Mouse (Mus musculus): Measurements from ENCODE around the gene Vti1a. TPM values are rescaled to one million over a fixed set of nuclear protein-coding genes. Genes with fewer than 3 reads are reported as not detected.

The Vti1a gene
- polyA plus RNA-seq, 1 experiment from 2014 or later, result 22.8 TPM

GRCm38 (mm10) chr19:55597296-55597695 is 281.2 kb downstream of the Vti1a start:
- Histone ChIP-seq H3K9ac (ENCODE audit: low read length) (no peak overlapping the region), H3K9me3 (replicated peaks; ENCODE audit: control insufficient read depth, low read length) (no peaks in the 10 kb centered on the region), H3K4me3 (ENCODE audit: low read depth, low read length) (no peak overlapping the region), H3K27ac (ENCODE audit: low read depth, low read length) (no peak overlapping the region), H3K4me2 (ENCODE audit: low read length) (no peak overlapping the region), H3K36me3 (ENCODE audit: control insufficient read depth, insufficient read depth, low read length) (no peaks in the 10 kb centered on the region), H3K4me1 (ENCODE audit: control insufficient read depth, insufficient read depth, low read length) (peaks cover 30% of the 10 kb centered on the region), H3K27me3 (replicated peaks; ENCODE audit: control insufficient read depth, insufficient read depth, low read length) (peaks cover 6% of the 10 kb centered on the region; the same call in 1 of the 2 replicates)
- ATAC-seq, result no peak
- DNase-seq (ENCODE audit: low spot score), result peak; percentile 66
- 6% methylated on average over 2 of the region's 2 CpGs for WGBS

GRCm38 (mm10) chr19:55597951-55598350 is 281.9 kb downstream of the Vti1a start:
- H3K36me3 ChIP-seq (ENCODE audit: control insufficient read depth, insufficient read depth, low read length), result no peaks in the 10 kb centered on the region
- 40% methylated on average over 12 of the region's 12 CpGs for WGBS
- peaks cover 30% of the 10 kb centered on the region for H3K4me1 ChIP-seq (ENCODE audit: control insufficient read depth, insufficient read depth, low read length)
- no peak overlapping the region for H3K27ac ChIP-seq (ENCODE audit: low read depth, low read length)
- H3K9me3 ChIP-seq (replicated peaks; ENCODE audit: control insufficient read depth, low read length), result no peaks in the 10 kb centered on the region
- H3K4me3 ChIP-seq (ENCODE audit: low read depth, low read length), result no peak overlapping the region
- no peak overlapping the region for H3K4me2 ChIP-seq (ENCODE audit: low read length)
- ATAC-seq (no peak), DNase-seq (ENCODE audit: low spot score) (no peak)
- H3K27me3 ChIP-seq (replicated peaks; ENCODE audit: control insufficient read depth, insufficient read depth, low read length), result peaks cover 6% of the 10 kb centered on the region; the same call in 1 of the 2 replicates
- no peak overlapping the region for H3K9ac ChIP-seq (ENCODE audit: low read length)

GRCm38 (mm10) chr19:55599124-55599523 is 283.0 kb downstream of the Vti1a start:
- Histone ChIP-seq H3K4me3 (ENCODE audit: low read depth, low read length) (no peak overlapping the region), H3K27ac (ENCODE audit: low read depth, low read length) (no peak overlapping the region), H3K27me3 (replicated peaks; ENCODE audit: control insufficient read depth, insufficient read depth, low read length) (peaks cover 6% of the 10 kb centered on the region; the same call in 1 of the 2 replicates), H3K9me3 (replicated peaks; ENCODE audit: control insufficient read depth, low read length) (no peaks in the 10 kb centered on the region), H3K4me2 (ENCODE audit: low read length) (no peak overlapping the region), H3K4me1 (ENCODE audit: control insufficient read depth, insufficient read depth, low read length) (peaks cover 25% of the 10 kb centered on the region), H3K9ac (ENCODE audit: low read length) (no peak overlapping the region), H3K36me3 (ENCODE audit: control insufficient read depth, insufficient read depth, low read length) (no peaks in the 10 kb centered on the region)
- ATAC-seq, result no peak
- no peak for DNase-seq (ENCODE audit: low spot score)
- WGBS, result 41% methylated on average over 6 of the region's 6 CpGs

- H3K36me3 ChIP-seq (ENCODE audit: control insufficient read depth, insufficient read depth, low read length), result no peaks in the 10 kb centered on the region
- no peak for DNase-seq (ENCODE audit: low spot score)
- H3K9me3 ChIP-seq (replicated peaks; ENCODE audit: control insufficient read depth, low read length), result no peaks in the 10 kb centered on the region
- no peak overlapping the region for H3K4me2 ChIP-seq (ENCODE audit: low read length)
- no peaks in the 10 kb centered on the region for H3K4me1 ChIP-seq (ENCODE audit: control insufficient read depth, insufficient read depth, low read length)
- H3K27me3 ChIP-seq (replicated peaks; ENCODE audit: control insufficient read depth, insufficient read depth, low read length), result no peaks in the 10 kb centered on the region
- ATAC-seq, result no peak
- no peak overlapping the region for H3K27ac ChIP-seq (ENCODE audit: low read depth, low read length)
- WGBS, result 79% methylated on average over 10 of the region's 10 CpGs
- H3K9ac ChIP-seq (ENCODE audit: low read length), result no peak overlapping the region
- no peak overlapping the region for H3K4me3 ChIP-seq (ENCODE audit: low read depth, low read length)
Observed at GRCm38 (mm10) chr19:55607725-55608124, 291.6 kb downstream of the Vti1a start.

- Histone ChIP-seq H3K4me2 (ENCODE audit: low read length) (no peak overlapping the region), H3K9ac (ENCODE audit: low read length) (no peak overlapping the region), H3K4me1 (ENCODE audit: control insufficient read depth, insufficient read depth, low read length) (no peaks in the 10 kb centered on the region), H3K27ac (ENCODE audit: low read depth, low read length) (no peak overlapping the region), H3K4me3 (ENCODE audit: low read depth, low read length) (no peak overlapping the region), H3K27me3 (replicated peaks; ENCODE audit: control insufficient read depth, insufficient read depth, low read length) (no peaks in the 10 kb centered on the region), H3K9me3 (replicated peaks; ENCODE audit: control insufficient read depth, low read length) (no peaks in the 10 kb centered on the region), H3K36me3 (ENCODE audit: control insufficient read depth, insufficient read depth, low read length) (no peaks in the 10 kb centered on the region)
- no peak for DNase-seq (ENCODE audit: low spot score)
- 68% methylated on average over 14 of the region's 14 CpGs for WGBS
- ATAC-seq, result no peak
Observed at GRCm38 (mm10) chr19:55608858-55609375, 292.8 kb downstream of the Vti1a start.

GRCm38 (mm10) chr19:55609806-55610205 is 293.7 kb downstream of the Vti1a start:
- Histone ChIP-seq H3K4me2 (ENCODE audit: low read length) (no peak overlapping the region), H3K36me3 (ENCODE audit: control insufficient read depth, insufficient read depth, low read length) (no peaks in the 10 kb centered on the region), H3K9me3 (replicated peaks; ENCODE audit: control insufficient read depth, low read length) (no peaks in the 10 kb centered on the region), H3K27ac (ENCODE audit: low read depth, low read length) (no peak overlapping the region), H3K4me3 (ENCODE audit: low read depth, low read length) (no peak overlapping the region), H3K9ac (ENCODE audit: low read length) (no peak overlapping the region), H3K4me1 (ENCODE audit: control insufficient read depth, insufficient read depth, low read length) (no peaks in the 10 kb centered on the region), H3K27me3 (replicated peaks; ENCODE audit: control insufficient read depth, insufficient read depth, low read length) (no peaks in the 10 kb centered on the region)
- no peak for DNase-seq (ENCODE audit: low spot score)
- 89% methylated on average over 3 of the region's 3 CpGs for WGBS
- no peak for ATAC-seq

GRCm38 (mm10) chr19:55615743-55616142 is 299.6 kb downstream of the Vti1a start:
- Histone ChIP-seq H3K27ac (ENCODE audit: low read depth, low read length) (no peak overlapping the region), H3K4me3 (ENCODE audit: low read depth, low read length) (no peak overlapping the region), H3K36me3 (ENCODE audit: control insufficient read depth, insufficient read depth, low read length) (no peaks in the 10 kb centered on the region), H3K27me3 (replicated peaks; ENCODE audit: control insufficient read depth, insufficient read depth, low read length) (no peaks in the 10 kb centered on the region), H3K9me3 (replicated peaks; ENCODE audit: control insufficient read depth, low read length) (no peaks in the 10 kb centered on the region), H3K9ac (ENCODE audit: low read length) (no peak overlapping the region), H3K4me2 (ENCODE audit: low read length) (no peak overlapping the region), H3K4me1 (ENCODE audit: control insufficient read depth, insufficient read depth, low read length) (no peaks in the 10 kb centered on the region)
- no peak for DNase-seq (ENCODE audit: low spot score)
- 69% methylated on average over 5 of the region's 5 CpGs for WGBS
- ATAC-seq, result no peak

- H3K4me2 ChIP-seq (ENCODE audit: low read length), result no peak overlapping the region
- DNase-seq (ENCODE audit: low spot score), result no peak
- H3K27ac ChIP-seq (ENCODE audit: low read depth, low read length), result no peak overlapping the region
- no peak overlapping the region for H3K9ac ChIP-seq (ENCODE audit: low read length)
- WGBS, result 84% methylated on average over 7 of the region's 7 CpGs
- H3K4me3 ChIP-seq (ENCODE audit: low read depth, low read length), result no peak overlapping the region
- H3K9me3 ChIP-seq (replicated peaks; ENCODE audit: control insufficient read depth, low read length), result no peaks in the 10 kb centered on the region
- no peaks in the 10 kb centered on the region for H3K4me1 ChIP-seq (ENCODE audit: control insufficient read depth, insufficient read depth, low read length)
- H3K27me3 ChIP-seq (replicated peaks; ENCODE audit: control insufficient read depth, insufficient read depth, low read length), result no peaks in the 10 kb centered on the region
- no peak for ATAC-seq
- H3K36me3 ChIP-seq (ENCODE audit: control insufficient read depth, insufficient read depth, low read length), result no peaks in the 10 kb centered on the region
Observed at GRCm38 (mm10) chr19:55616276-55616675, 300.2 kb downstream of the Vti1a start.

- Histone ChIP-seq H3K9me3 (replicated peaks; ENCODE audit: control insufficient read depth, low read length) (no peaks in the 10 kb centered on the region), H3K4me2 (ENCODE audit: low read length) (no peak overlapping the region), H3K4me3 (ENCODE audit: low read depth, low read length) (no peak overlapping the region), H3K4me1 (ENCODE audit: control insufficient read depth, insufficient read depth, low read length) (no peaks in the 10 kb centered on the region; the same call in 1 of the 2 replicates), H3K9ac (ENCODE audit: low read length) (no peak overlapping the region), H3K36me3 (ENCODE audit: control insufficient read depth, insufficient read depth, low read length) (no peaks in the 10 kb centered on the region), H3K27ac (ENCODE audit: low read depth, low read length) (no peak overlapping the region), H3K27me3 (replicated peaks; ENCODE audit: control insufficient read depth, insufficient read depth, low read length) (peaks cover 2% of the 10 kb centered on the region; the same call in 1 of the 2 replicates)
- ATAC-seq (no peak), DNase-seq (ENCODE audit: low spot score) (no peak)
- 90% methylated on average over 8 of the region's 8 CpGs for WGBS
Observed at GRCm38 (mm10) chr19:55616937-55617336, 300.8 kb downstream of the Vti1a start.
